Mouse (Mus musculus) cerebellum, adult 8-10 months (tissue): ENCODE measurements at regions not wholly inside any gene's neighbourhood (a gene's known extent, or its start where the extent isn't known, plus 50 kb on each side); places are given as distances from the start of the nearest gene placed in this dataset.
A peak's percentile ranks its signal among the peaks of the same experiment; 100 is the strongest.
"Not testable (repeated sequence)": the region's sequence is repeated elsewhere in the genome, so short reads cannot be mapped to it uniquely, and the experiment has no call there.

Experiments
- DNase-seq: peaks from one replicate; pipeline ENCODE4 v3.0.0; 2022

GRCm38 (mm10) chr16:86340311-86340710 lies 438.7 kb upstream of the Adamts5 start:
- no peak for DNase-seq

GRCm38 (mm10) chr16:86325406-86325805 lies 423.8 kb upstream of the Adamts5 start:
- DNase-seq: no peak

- no peak for DNase-seq
These were observed 417.3 kb upstream of the Adamts5 start for GRCm38 (mm10) chr16:86318898-86319297.

- peak; percentile 4 for DNase-seq
These were observed 408.1 kb upstream of the Adamts5 start for GRCm38 (mm10) chr16:86309696-86310095.

DNA sequence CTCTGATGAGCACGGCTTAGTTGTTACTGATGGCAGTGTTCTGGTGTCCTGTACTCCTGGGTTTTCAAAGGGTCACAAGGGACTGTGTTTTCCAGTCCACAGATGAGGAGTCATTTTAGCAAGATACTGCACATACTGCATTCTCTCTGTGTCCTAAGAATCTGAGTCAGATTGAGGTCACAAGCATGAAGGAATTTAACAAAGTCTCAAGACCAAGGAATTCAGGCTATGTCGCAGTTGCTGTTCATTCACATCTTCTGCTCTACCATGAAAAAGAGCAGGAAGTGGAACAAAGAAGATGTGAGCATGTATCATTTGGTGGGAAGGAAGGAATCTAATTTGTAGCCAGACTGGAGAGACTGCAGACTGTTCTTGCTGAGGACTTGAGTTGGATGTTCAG lies 402.2 kb upstream of the Adamts5 start:
- no peak for DNase-seq

- DNase-seq: no peak
These were observed 401.0 kb upstream of the Adamts5 start for GRCm38 (mm10) chr16:86302451-86303145.

DNA sequence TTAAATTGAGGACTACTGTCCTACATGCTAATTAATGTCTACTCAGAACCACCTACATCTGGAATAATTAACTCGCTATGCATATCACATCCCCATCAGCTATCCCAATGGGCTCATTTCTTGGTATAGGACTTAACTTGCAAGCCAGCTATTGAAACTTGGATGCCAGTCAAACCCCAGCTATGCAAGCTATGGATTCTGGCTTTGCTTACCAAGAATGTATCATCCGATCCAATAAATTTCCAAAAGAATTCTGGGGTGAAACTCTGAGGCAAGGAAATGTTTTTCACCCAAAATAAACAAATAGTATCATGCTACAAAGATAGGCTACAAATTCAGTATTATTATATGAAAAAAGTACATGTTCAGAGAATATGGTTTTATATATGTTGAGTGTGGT lies 392.8 kb upstream of the Adamts5 start:
- DNase-seq: no peak

DNA sequence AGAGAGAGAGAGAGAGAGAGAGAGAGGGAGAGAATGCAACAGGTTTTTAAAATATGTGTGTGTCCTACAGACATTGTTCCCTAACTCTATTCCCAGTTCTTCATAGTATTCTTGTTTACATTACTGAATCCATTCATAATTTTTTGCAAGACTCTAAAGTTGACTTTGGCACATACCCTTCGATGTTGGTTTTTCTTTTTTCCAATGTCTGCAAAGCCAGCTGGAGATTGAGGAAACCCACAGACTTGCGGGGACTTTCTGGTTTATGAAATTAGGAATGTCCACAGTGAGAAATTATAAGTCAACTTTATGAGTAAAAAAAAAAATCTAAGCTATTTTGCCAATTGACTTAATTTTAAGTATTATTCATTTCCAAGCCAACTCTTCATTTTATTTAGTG lies 379.7 kb upstream of the Adamts5 start:
- no peak for DNase-seq

GRCm38 (mm10) chr16:86277031-86277430 lies 375.4 kb upstream of the Adamts5 start:
- no peak for DNase-seq

GRCm38 (mm10) chr16:86261612-86262011 lies 360.0 kb upstream of the Adamts5 start:
- DNase-seq: no peak

- DNase-seq: no peak
These were observed 351.0 kb upstream of the Adamts5 start for GRCm38 (mm10) chr16:86252630-86253029.

DNA sequence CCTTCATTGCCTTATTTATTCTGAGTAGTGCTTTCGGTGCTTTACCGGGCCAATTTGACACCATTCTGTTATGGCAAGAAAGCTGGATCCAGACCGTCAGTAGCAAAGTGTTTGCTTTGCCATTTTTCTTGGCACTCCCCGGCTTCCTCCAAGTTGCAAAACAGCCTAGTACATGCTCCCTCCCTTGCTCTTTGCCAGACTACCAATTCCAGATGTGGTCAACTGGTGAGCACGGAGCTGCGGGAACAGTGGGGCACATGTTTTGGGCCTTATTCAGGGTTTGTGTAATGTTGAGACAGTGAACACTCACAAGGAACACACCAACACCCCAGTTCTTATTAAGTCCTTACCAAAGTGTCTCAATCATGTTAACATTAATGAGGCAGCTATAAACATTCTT lies 348.4 kb upstream of the Adamts5 start:
- DNase-seq: no peak

DNA sequence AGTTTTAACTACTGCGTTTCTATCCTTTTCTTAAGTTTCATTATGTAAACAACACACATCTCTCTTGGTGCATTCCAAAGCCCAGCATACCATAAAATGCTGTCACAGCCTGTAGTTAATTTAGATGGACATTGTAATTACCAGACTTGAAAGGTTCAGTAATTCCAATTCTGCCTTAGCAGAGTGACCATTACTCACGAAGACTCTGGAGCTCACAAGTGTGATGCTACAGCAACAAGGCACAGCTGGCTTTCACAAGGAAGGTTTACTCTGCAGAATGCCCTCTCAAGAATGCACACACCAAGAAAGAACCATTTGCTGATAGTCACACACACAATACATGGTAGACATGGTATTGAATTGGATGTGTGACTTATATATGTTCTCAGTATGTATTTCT lies 342.6 kb upstream of the Adamts5 start:
- no peak for DNase-seq

DNA sequence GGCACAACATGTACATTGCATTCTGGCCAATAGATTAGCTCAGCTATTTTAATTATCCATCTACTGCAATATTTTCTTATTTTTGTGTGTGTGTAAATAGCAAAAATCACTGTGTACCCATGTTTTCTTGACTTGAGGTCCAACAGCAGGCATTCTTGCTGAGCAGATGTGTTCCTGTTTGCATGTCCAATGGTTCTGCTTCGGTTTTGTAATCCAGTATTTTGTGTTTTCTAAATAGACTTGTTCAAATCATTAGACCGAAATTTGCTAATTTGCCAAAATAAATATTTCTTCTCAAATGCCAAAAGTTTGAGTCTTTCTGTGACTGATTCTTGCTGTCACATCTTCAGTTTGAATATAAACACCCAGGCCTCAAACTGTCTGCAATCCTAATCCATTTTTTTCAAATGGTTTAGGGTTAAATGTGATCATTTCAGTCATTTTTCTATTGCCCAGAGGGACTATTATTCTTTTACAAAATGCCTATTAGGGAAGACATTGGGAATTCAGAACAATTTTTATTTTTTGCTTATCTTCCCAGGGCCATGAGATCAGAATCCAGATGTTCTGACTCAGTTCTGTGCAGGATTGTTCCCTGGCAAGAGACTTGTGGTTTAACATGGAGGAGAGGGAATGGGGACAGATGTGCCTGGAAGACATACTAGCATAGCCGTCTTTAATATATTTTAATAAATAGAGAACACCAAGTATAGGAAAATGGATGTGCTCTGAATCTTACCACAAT lies 341.3 kb upstream of the Adamts5 start:
- no peak for DNase-seq

DNA sequence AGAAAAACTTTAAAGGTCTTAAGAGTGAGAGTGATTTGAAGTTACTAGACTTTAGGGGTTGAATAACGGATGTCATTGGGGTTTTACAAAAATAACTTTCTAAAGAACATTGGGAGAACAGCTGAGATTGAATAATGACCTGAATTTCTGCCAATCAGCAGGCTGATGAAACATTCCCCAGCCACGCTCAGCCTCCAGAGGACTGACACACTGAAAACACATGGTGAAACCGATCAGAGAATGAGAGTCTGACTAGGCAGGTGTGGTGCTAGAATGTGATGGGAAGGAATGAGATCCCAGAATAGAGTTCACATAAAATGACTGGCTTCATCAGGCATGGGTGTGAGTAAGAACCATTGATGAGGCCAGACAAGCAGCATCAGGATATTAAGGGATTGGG lies 321.4 kb upstream of the Adamts5 start:
- DNase-seq: no peak

- no peak for DNase-seq
These were observed 308.9 kb upstream of the Adamts5 start for GRCm38 (mm10) chr16:86210547-86210946.

DNA sequence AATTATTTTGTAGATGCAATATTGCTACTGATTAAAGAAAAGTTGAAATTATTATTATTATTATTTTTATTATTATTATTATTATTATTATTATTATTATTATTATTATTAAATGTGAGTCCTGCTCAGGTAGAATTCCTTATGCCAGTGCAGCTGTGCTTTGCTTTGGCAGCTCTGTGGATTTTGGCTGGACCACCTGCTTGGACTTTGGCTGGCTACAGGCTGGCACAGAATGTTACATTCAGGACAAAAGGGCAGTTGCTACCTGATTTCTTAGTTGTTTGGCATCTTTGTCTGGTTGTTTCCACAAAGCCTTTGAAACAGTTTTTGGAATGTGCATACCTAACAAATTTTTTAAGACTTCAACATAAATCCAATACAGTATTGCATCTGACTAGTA lies 307.7 kb upstream of the Adamts5 start:
- DNase-seq: no peak

DNA sequence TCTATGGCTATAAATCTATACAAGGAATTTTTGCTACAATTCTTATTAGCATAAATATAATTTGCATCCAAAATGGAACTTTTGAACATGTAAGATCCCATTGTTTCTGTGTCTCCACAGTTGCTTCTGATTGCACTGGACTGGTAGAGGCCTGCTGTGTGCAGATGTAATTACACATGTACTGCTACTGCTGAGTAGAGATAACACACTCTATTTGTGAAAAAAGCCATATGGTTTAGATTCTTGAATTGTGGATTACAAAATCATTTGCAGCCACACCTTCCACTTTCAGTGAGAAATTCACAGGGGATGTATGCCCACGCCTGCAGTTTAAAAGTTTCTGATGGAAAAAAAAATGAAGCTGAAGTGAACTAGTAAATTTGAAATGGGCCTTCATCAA lies 288.2 kb upstream of the Adamts5 start:
- DNase-seq: no peak

- DNase-seq: no peak
These were observed 287.3 kb upstream of the Adamts5 start for GRCm38 (mm10) chr16:86188966-86189365.

DNA sequence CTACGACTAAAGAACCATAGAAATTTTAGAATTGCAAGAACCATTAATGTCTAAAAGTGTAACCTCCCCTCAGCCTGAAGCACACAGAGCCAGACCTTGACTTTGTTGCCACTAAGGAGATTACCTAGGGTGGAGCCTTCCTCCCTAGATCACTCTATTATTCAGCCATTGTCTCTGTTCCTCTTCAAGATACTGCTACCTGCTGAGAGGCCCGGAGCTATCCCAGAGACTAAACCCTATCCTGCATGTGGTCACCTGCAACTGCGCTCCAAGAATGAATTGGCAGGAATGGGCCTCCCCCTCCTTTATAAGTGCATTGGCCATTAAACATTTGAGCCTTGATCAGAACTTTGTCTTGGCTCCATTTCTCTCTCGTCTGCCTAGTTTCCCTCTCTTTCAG lies 286.0 kb upstream of the Adamts5 start:
- not testable (repeated sequence) for DNase-seq

GRCm38 (mm10) chr16:86159021-86159815 lies 257.6 kb upstream of the Adamts5 start:
- no peak for DNase-seq

GRCm38 (mm10) chr16:86138171-86138570 lies 236.5 kb upstream of the Adamts5 start:
- no peak for DNase-seq

GRCm38 (mm10) chr16:86136169-86136568 lies 234.5 kb upstream of the Adamts5 start:
- DNase-seq: no peak

DNA sequence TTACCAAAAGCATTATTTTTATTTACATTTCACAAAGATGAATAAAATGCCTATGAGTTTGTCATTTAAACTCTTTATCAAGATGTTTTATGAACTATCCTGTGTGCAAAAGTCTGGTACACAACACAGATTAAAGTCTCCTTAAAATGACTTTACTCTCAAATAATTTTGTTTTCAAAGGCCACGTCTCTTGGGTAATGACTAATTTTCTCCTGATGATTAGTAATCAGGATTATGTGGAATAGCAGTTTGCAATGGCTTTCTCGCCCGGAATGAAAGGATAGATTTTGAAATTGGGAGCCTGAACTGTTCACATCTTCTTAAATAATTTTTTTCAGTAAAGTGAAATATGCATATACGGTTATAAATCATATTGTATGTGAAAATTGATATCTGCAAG lies 225.8 kb upstream of the Adamts5 start:
- no peak for DNase-seq
